Mouse (Mus musculus) limb, embryonic 13.5 days (tissue): ENCODE data around the gene Gatad2a. TPM values are rescaled to one million over a fixed set of nuclear protein-coding genes. Genes with fewer than 3 reads are reported as not detected.

Experiments used
- ATAC-seq: fragments of 200-750 bp; cut with Nextera tagmentation; 2 replicates; pipeline ENCODE4 v1.8.0; 2017; ENCODE audit warnings: low read depth, moderate number of reproducible peaks, moderate TSS enrichment; ENCODE audit not compliant: low FRiP score
- H3K27ac ChIP-seq: fragments of 300-500 bp; sonication (generic); 2 replicates; pipeline ENCODE4 v1.5.1; 2015; ENCODE audit warnings: inconsistent platforms, mild to moderate bottlenecking, moderate library complexity
- H3K27me3 ChIP-seq: fragments of 300-500 bp; sonication (generic); 2 replicates; pipeline ENCODE4 v1.6.1; 2015; ENCODE audit warnings: mild to moderate bottlenecking, inconsistent platforms
- H3K36me3 ChIP-seq: fragments of 300-500 bp; sonication (generic); 2 replicates; pipeline ENCODE4 v1.6.1; 2015; ENCODE audit warnings: inconsistent platforms, mild to moderate bottlenecking, moderate library complexity
- H3K4me1 ChIP-seq: fragments of 300-500 bp; sonication (generic); 2 replicates; pipeline ENCODE4 v1.6.1; 2015; ENCODE audit warnings: inconsistent platforms
- H3K4me2 ChIP-seq: fragments of 300-500 bp; sonication (generic); replicated peaks from 2 replicates; pipeline ENCODE4 v1.6.1; 2015; ENCODE audit warnings: inconsistent platforms, mild to moderate bottlenecking, moderate library complexity
- H3K4me3 ChIP-seq: fragments of 300-500 bp; sonication (generic); 2 replicates; pipeline ENCODE4 v1.5.1; 2015; ENCODE audit warnings: moderate library complexity, mild to moderate bottlenecking, inconsistent platforms
- H3K9ac ChIP-seq: fragments of 300-500 bp; sonication (generic); 2 replicates; pipeline ENCODE4 v1.6.1; 2015; ENCODE audit warnings: mild to moderate bottlenecking, inconsistent platforms
- H3K9me3 ChIP-seq: fragments of 300-500 bp; sonication (generic); 2 replicates; pipeline ENCODE4 v1.6.1; 2016; ENCODE audit warnings: inconsistent platforms
- WGBS: fragments of 180-500 bp; shearing (Covaris S2); methylation state at CpG from one replicate; pipeline ENCODE4 v1.1.7; 2015; 5-methylcytosine and 5-hydroxymethylcytosine counted together
- polyA plus RNA-seq: library from polyadenylated mRNA; unstranded; fragments of >200 nt; fragmentation: Nextera tagmentation; extraction: Ambion mirVana; gene quantifications from 2 replicates; pipeline ENCODE4 v1.2.1, GENCODE M21; 2015

Gene Gatad2a
- polyA plus RNA-seq, 1 experiment from 2014 or later: 37.7 TPM

DNA sequence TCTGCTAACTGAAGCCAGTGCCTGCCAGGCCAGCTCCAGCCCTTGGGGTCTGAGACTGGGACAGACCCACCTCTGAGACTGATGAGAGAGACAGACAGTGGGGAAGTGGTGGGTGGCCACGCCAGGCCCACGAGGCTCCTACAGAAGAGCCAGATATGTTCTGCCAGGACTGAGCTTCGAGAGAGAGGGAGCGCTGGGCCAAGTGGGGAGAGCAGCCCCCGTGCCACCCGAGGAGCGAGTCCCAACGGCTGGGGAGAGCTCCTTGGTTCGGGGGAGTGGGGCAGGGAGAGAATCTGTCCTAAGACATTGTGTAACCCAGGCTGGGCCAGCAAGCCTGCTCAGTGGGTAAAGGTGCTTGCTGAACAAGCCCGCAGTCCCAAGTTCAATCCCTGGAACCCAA lies 119.2 kb downstream of the Gatad2a start:
- H3K36me3 ChIP-seq: no peaks in the 10 kb centered on the region
- H3K4me1 ChIP-seq: peaks cover 12% of the 10 kb centered on the region
- H3K9me3 ChIP-seq: no peaks in the 10 kb centered on the region
- no peak overlapping the region for H3K4me3 ChIP-seq
- no peak overlapping the region for H3K27ac ChIP-seq
- no peak for ATAC-seq
- H3K27me3 ChIP-seq: peaks cover 64% of the 10 kb centered on the region
- H3K9ac ChIP-seq: no peak overlapping the region
- H3K4me2 ChIP-seq: no peak overlapping the region
- WGBS: 73% methylated on average over 10 of the region's 10 CpGs

DNA sequence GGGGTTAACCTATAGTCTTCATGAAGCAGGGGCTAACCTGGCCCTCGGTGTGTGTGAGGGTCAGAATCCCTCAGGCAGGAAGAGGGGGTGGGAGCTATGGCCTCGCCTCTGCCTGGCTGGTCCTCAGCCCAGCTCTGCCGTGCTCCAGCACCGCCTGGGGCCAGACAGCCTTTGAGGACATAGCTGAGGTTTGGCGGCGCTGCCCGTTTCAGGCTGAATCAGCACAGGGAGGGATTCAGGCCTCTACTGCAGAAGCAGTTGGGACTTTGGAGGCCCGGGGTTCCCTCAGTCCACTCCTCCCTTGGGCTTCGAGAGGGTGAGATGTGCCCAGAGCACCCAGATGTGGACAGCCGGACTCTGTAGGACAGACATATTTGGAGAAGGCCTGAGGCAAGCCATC lies 120.1 kb downstream of the Gatad2a start:
- Histone ChIP-seq H3K27ac (no peak overlapping the region), H3K4me1 (peaks cover 3% of the 10 kb centered on the region; the same call in 1 of the 2 replicates), H3K4me2 (no peak overlapping the region), H3K4me3 (no peak overlapping the region), H3K9ac (no peak overlapping the region), H3K27me3 (peaks cover 55% of the 10 kb centered on the region), H3K9me3 (no peaks in the 10 kb centered on the region), H3K36me3 (no peaks in the 10 kb centered on the region)
- WGBS: 48% methylated on average over 10 of the region's 10 CpGs
- ATAC-seq: no peak

DNA sequence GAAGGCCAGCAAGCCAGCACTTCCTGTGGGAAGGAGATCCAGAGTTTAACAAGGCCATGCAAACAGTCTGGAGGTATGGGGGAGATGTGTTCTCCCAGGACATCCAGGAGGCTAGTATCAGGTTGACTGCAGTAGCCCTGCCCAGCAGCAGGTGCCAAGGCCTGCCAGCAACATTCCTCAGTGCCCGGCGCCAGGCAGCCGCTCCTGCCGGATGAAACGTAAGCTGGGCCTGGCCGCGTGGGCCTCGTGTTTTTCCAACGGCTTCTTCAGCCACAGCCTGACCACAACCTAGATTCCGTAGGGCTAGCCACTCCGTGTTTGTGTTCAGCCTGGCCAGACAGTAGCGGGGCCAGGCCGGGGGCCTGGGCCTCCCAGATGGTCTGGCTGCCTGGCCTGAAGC lies 121.5 kb downstream of the Gatad2a start:
- Histone ChIP-seq H3K9me3 (no peaks in the 10 kb centered on the region), H3K36me3 (no peaks in the 10 kb centered on the region), H3K4me3 (no peak overlapping the region), H3K27me3 (peaks cover 41% of the 10 kb centered on the region), H3K27ac (no peak overlapping the region), H3K4me1 (0 out of 2 replicates have a peak, but pooled peaks cover 2% of the 10 kb centered on the region), H3K9ac (no peak overlapping the region), H3K4me2 (no peak overlapping the region)
- no peak for ATAC-seq
- 88% methylated on average over 13 of the region's 13 CpGs for WGBS

DNA sequence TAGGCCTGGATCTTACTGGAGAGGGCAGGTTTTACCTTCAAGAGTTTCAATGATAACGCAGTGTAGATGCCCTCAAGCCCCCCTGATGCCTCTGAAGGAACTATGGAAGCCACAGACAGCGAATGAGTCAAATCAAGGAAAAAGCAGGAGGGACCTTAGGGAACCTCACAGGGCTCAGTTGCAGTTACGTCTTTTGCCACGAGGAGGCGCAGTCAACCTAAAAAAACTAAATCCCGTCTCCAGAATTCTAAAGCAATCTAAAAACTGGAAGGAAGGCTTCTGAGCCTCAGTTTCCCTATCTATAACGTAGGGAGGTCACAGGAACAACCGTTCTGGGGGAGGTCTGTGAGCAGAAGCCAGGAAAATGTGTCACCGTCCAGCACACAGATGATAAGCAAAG lies 122.0 kb downstream of the Gatad2a start:
- no peak overlapping the region for H3K4me2 ChIP-seq
- no peak for ATAC-seq
- H3K9me3 ChIP-seq: no peaks in the 10 kb centered on the region
- 13% methylated on average over 9 of the region's 9 CpGs for WGBS
- peaks cover 36% of the 10 kb centered on the region for H3K27me3 ChIP-seq
- no peaks in the 10 kb centered on the region for H3K36me3 ChIP-seq
- no peak overlapping the region for H3K4me3 ChIP-seq
- H3K4me1 ChIP-seq: 0 out of 2 replicates have a peak, but pooled peaks cover 2% of the 10 kb centered on the region
- no peak overlapping the region for H3K9ac ChIP-seq
- H3K27ac ChIP-seq: no peak overlapping the region

DNA sequence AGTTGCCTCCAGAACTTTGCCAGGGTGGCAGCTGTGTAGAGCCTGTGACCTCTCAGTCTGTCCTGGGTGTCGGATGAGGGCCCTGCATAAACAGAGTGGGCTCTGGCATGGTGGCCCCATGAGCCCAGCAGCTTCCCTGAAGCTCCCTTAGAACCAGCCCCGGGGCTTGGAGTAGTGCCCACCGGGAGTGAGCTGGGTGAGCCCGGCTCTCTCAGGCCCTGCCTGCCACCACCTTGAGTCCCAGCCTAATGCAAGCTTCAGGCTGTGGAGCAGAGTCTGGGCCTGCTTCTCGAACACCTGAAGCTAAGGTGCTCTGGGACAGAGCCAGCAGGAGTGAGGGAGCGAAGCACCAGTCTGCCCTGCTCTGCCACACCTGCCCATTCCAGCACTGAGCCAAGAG lies 125.3 kb downstream of the Gatad2a start:
- WGBS: 82% methylated on average over 6 of the region's 6 CpGs
- Histone ChIP-seq H3K9ac (no peak overlapping the region), H3K4me1 (0 out of 2 replicates have a peak, but pooled peaks cover 2% of the 10 kb centered on the region), H3K27me3 (0 out of 2 replicates have a peak, but pooled peaks cover 4% of the 10 kb centered on the region), H3K4me2 (no peak overlapping the region), H3K27ac (no peak overlapping the region), H3K9me3 (no peaks in the 10 kb centered on the region), H3K4me3 (no peak overlapping the region), H3K36me3 (no peaks in the 10 kb centered on the region)
- ATAC-seq: no peak

DNA sequence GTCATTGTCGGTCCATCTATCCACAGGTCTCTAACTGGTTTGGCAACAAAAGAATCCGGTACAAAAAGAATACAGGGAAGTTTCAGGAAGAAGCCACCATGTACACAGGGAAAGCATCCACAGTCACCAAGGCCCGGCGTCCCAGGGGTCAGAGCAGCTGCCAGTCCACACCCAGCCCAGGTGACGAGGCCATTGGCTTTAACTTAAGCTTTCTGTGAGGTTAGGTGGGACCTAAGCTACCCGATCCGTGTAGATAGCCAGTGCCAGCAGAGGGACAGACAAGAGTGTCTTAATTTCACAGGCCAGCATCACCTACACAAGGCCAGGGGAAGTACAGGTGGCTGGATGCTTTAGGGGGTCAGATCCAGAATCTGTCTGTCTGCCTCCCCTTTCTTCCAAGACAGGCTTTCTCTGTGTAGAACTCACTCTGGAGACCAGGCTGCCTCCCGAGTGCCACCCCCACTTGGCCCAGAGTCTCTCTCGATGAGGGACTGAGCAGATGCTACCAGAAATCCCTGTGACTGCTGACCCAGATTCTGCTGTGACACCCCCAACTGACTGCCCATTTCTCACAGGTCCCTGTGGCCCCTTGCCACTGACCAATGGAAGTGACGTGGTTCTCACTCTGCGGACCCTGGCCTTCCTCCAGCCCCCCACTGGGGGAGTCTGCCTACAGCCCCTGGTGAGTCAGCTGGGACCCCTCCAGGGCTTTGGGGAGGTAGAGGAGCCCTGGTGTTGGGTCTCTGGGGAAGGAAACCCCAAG lies 126.0 kb downstream of the Gatad2a start:
- Histone ChIP-seq H3K9me3 (no peaks in the 10 kb centered on the region), H3K9ac (no peak overlapping the region)

DNA sequence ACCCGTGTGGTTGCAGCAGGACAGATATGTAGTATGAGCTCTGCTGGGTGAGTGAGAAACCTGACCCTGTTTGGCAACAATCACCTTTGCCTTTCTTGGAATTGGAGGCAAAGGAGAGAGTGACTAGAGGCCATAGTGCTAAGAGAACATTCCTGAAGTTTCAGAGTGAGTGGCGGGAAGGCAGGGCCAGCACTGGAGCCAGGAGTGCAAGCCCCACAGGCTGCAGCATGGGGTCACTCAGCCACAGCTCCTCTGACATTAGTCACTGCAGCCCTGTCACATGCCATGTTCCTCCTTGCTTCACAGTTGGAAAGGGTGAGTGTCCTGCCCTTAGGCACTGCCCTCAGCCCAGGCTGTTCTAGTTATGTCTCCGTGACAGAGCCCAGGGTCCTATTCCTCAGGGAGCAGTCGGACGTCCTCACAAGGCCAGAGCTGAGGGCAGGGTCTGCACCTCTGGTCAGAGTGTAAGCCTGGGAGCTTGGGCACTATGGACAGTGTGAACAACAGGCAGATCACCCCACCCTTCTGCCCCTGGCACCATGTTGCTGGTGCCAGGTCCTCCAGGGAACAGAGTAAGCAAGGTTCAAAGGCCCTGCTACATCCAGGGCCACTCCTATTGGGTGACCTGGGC lies 128.4 kb downstream of the Gatad2a start:
- no peak for ATAC-seq

More for the DNA sequence above, 126.0 kb downstream of the Gatad2a start:
- no peak for ATAC-seq
- no peak overlapping the region for H3K27ac ChIP-seq
- H3K4me2 ChIP-seq: no peak overlapping the region
- 80% methylated on average over 11 of the region's 11 CpGs for WGBS
- H3K4me3 ChIP-seq: no peak overlapping the region
- no peaks in the 10 kb centered on the region for H3K36me3 ChIP-seq
- 0 out of 2 replicates have a peak, but pooled peaks cover 2% of the 10 kb centered on the region for H3K4me1 ChIP-seq
- H3K27me3 ChIP-seq: no peaks in the 10 kb centered on the region

DNA sequence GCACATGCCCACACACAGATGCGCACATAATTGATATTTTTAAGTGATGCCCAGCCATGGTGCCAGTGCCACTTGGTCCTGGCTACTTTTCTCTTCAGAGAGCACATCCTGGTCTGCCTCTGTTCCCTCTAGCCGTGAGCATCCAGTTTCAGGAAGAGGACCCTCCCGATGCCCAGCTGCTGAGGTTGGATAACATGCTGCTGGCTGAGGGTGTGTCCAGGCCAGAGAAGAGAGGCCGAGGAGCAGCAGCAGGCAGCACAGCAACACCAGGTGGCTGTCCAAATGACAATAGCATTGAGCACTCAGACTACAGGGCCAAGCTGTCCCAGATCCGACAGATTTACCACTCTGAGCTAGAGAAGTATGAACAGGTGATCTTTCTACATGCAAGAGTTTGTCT lies 132.0 kb downstream of the Gatad2a start:
- Histone ChIP-seq H3K4me3 (no peak overlapping the region), H3K36me3 (no peaks in the 10 kb centered on the region), H3K27ac (no peak overlapping the region), H3K9me3 (no peaks in the 10 kb centered on the region), H3K9ac (0 out of 2 replicates have a peak overlapping the region, but pooled peaks have one; percentile 8), H3K4me1 (no peaks in the 10 kb centered on the region), H3K4me2 (no peak overlapping the region), H3K27me3 (no peaks in the 10 kb centered on the region)
- 66% methylated on average over 5 of the region's 5 CpGs for WGBS
- no peak for ATAC-seq

More for the DNA sequence above, 128.4 kb downstream of the Gatad2a start:
- H3K9ac ChIP-seq: peak overlapping the region; percentile 39; the same call in 1 of the 2 replicates
- no peaks in the 10 kb centered on the region for H3K36me3 ChIP-seq
- H3K4me1 ChIP-seq: no peaks in the 10 kb centered on the region
- no peak overlapping the region for H3K4me3 ChIP-seq
- H3K4me2 ChIP-seq: no peak overlapping the region
- no peaks in the 10 kb centered on the region for H3K27me3 ChIP-seq
- H3K27ac ChIP-seq: no peak overlapping the region
- no peaks in the 10 kb centered on the region for H3K9me3 ChIP-seq
- WGBS: 61% methylated on average over 5 of the region's 5 CpGs

DNA sequence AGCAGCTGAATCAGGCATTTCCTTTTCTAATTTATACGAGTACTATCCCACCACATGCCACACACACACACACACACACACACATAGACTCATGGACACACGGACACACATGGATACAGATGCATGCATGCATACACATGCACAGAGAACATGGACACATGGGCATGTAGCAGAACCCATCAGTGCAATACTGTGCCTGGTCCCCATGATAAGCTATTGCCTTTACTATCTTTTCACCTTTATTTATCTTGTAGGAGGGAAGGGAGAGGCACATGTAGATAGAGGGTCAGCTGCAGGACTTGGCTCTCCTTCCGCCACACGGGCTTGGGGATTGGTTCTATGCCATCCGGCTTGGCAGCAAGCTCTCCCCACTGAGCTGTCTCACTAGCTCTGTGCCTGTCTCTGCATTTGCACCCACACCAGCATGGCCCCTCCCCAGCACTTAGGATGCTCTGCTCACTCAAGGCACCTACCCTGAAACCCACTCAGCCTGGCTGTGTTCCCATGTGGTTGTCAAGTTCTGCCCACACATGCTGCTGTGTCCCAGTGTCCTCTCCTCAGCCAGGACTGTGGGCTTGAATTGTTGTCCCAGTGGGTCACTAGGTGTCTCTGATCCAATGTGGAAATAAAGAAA lies 132.7 kb downstream of the Gatad2a start:
- Histone ChIP-seq H3K4me2 (no peak overlapping the region), H3K9me3 (no peaks in the 10 kb centered on the region), H3K27me3 (no peaks in the 10 kb centered on the region), H3K4me3 (no peak overlapping the region), H3K36me3 (no peaks in the 10 kb centered on the region), H3K4me1 (no peaks in the 10 kb centered on the region), H3K27ac (no peak overlapping the region), H3K9ac (no peak overlapping the region)
- 83% methylated on average over 5 of the region's 5 CpGs for WGBS
- no peak for ATAC-seq

DNA sequence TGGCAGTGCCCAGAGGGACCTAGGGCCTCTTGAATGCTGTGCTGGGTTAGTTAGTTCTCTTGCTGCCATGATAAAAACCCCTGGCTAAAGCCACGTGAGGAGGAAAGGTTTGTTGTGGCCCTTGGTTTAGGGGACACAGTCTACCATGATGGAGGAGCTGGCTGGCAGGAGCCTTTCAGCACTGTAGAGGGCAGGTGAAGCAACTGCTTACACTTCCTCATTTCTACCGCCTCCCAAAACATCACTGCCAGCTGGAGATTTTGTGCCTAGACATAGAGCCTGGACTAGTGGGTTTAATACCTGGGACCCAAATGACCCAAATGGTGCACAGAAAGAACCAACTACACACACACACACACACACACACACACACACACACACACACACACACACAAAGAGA lies 134.9 kb downstream of the Gatad2a start:
- no peak overlapping the region for H3K4me2 ChIP-seq
- H3K36me3 ChIP-seq: no peaks in the 10 kb centered on the region
- H3K27ac ChIP-seq: no peak overlapping the region
- 75% methylated on average over 2 of the region's 2 CpGs for WGBS
- ATAC-seq: no peak
- no peaks in the 10 kb centered on the region for H3K27me3 ChIP-seq
- no peaks in the 10 kb centered on the region for H3K9me3 ChIP-seq
- no peaks in the 10 kb centered on the region for H3K4me1 ChIP-seq
- no peak overlapping the region for H3K4me3 ChIP-seq
- H3K9ac ChIP-seq: no peak overlapping the region

DNA sequence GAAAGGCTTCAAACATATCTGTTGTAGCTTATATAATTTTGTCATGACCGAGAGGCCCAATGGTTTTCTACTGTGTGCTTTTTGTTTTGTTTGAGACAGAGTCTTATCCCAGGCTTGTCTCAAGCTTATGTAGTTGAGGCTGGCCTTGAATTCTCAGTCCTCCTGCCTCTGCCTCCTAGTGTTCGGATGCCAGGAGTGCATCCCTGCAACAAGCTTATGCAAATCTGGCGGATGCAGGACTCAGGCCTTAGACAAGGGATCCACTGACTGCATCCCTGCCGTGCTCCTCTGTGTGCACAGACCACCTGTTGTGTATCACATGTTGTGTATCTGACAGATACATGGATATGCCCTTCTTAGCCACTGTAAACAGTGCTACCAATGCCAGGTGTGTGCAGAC lies 135.4 kb downstream of the Gatad2a start:
- no peak overlapping the region for H3K4me2 ChIP-seq
- no peak overlapping the region for H3K4me3 ChIP-seq
- H3K27me3 ChIP-seq: no peaks in the 10 kb centered on the region
- H3K9me3 ChIP-seq: no peaks in the 10 kb centered on the region
- H3K27ac ChIP-seq: no peak overlapping the region
- H3K36me3 ChIP-seq: no peaks in the 10 kb centered on the region
- 58% methylated on average over 4 of the region's 4 CpGs for WGBS
- no peak overlapping the region for H3K9ac ChIP-seq
- no peak for ATAC-seq
- H3K4me1 ChIP-seq: no peaks in the 10 kb centered on the region
